Mouse (Mus musculus) splenic B cell, adult 2 months (primary cell): ENCODE results near the gene Ldlrad3.

ENCODE experiments used
- DNase-seq: peaks from one replicate; pipeline ENCODE4 v3.0.0-alpha.2; 2011; ENCODE audit warnings: low read depth, low spot score
- H3K27me3 ChIP-seq: 2 replicates; pipeline ENCODE4 v1.6.1; 2012; ENCODE audit warnings: mild to moderate bottlenecking, low read length, moderate library complexity, mixed read lengths; ENCODE audit not compliant: control insufficient read depth, poor library complexity, insufficient read depth, severe bottlenecking
- H3K36me3 ChIP-seq: 2 replicates; pipeline ENCODE4 v1.6.1; 2012; ENCODE audit warnings: mild to moderate bottlenecking, low read length, moderate library complexity, mixed read lengths; ENCODE audit not compliant: control insufficient read depth, poor library complexity, insufficient read depth, severe bottlenecking

The Ldlrad3 gene

DNA sequence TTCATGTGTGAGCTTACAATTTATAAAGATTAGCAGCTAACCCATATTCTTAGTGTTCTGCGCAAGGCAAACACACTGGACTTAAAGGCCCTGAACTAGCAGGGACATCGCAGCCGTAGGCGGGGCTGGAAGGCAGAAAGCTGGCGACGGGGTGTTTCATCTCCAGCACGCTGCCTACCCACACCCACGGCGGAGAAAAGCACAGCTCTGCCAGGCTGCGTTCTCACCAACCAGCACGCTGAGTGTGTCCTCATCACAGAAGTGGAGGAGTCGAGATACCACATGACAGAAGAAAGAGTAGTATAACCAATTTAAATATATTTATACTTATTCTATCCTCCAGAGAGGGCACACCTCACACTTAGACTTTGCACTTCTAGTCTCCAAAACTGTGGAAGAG is 82.2 kb downstream of the Ldlrad3 start:
- Histone ChIP-seq H3K36me3 (no peaks in the 10 kb centered on the region), H3K27me3 (no peaks in the 10 kb centered on the region)
- no peak for DNase-seq

DNA sequence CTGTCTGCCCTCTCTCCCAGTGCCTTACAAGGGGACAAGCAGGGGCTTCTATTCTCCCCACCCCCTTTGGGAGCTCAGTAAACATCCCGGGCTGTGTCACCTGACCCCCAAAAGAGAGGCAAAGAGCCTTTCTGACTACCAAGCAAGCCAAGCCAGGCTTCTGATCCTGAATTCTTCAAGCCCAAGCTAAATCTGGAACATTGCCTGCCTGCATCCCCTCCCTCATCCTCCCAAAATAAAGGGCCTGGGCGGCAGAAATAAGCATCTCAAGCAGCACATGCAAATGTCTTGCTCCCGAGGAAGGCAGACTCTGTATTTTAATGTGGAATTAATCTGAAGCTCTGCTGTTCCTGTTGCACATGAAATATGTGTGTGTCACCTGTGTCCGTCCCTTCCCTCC is 85.7 kb downstream of the Ldlrad3 start:
- H3K27me3 ChIP-seq: no peaks in the 10 kb centered on the region
- DNase-seq: no peak
- H3K36me3 ChIP-seq: no peaks in the 10 kb centered on the region

DNA sequence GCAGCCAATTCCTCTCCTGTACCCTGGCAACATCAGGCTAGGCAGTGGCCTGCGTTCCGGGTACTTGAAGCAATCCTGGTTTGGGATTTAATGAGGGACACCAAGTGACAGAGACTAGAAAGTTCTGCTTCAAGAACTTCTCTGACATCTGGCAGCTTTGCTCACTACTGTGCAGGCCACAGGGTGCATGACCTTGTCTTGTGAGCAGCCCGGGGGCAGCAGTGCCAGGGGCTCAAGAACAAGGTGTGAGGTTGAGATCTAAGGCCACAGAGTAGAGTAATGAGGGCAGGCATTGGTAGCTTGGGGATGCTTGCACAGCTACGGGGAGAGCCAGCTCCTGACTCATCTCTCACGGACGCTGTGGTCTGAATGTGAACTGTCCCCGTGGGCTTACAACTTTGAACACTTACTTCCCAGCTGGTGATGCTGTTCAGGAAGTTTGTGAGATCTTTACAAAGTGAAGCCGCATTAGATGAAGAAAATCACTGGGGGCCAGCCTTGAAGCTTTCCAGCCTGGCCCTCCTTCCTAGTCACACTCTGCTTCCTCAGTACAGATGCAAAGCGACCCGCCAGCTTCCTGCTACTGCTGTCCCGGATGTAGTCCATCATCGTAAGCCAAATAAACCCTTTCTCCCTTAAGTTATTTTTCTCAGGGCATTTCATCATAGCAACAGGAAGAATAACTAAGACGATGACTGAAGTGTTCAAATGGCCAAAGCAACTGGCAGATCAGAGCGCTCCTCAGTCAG is 86.3 kb downstream of the Ldlrad3 start:
- H3K36me3 ChIP-seq: no peaks in the 10 kb centered on the region
- no peak for DNase-seq
- no peaks in the 10 kb centered on the region for H3K27me3 ChIP-seq

DNA sequence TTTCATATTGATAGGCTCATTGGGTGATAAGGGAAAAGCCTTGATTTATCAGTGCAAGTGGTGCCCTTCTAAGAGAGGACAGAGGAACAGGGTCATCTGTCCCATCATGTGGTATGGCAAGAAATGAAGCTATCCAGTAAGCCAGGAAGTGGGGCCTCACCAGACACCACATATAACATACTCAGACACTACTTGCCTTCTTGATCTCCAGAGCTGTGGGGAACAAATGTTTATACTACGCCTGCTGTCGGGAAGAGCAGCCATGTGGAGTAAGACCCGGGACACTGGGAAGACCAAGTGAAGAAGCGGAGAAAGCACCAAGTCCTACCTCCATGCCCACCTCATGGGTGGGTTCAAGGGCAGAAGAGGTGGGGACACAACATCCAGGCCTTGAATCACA is 86.9 kb downstream of the Ldlrad3 start:
- no peak for DNase-seq
- no peaks in the 10 kb centered on the region for H3K36me3 ChIP-seq
- no peaks in the 10 kb centered on the region for H3K27me3 ChIP-seq

DNA sequence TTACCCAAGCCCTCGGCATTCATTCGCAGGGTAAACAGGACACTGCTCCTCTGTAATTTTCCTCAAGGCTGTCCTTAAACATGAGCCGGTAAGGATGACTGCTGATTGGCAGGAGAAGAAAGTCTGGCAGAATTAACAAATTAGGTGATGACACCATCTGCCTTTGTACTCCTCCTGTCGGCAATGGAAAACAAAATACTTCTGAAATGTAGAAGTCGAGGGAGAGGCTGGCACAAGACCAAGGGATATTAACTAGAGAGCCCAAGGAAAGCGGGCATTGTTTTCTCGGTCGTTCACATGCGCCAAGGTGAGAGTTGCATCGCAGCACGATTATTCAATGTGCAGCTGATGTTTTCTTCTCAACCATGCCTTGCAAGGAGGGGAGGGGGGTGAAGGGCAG is 91.4 kb downstream of the Ldlrad3 start:
- no peak for DNase-seq
- Histone ChIP-seq H3K27me3 (no peaks in the 10 kb centered on the region), H3K36me3 (no peaks in the 10 kb centered on the region)

DNA sequence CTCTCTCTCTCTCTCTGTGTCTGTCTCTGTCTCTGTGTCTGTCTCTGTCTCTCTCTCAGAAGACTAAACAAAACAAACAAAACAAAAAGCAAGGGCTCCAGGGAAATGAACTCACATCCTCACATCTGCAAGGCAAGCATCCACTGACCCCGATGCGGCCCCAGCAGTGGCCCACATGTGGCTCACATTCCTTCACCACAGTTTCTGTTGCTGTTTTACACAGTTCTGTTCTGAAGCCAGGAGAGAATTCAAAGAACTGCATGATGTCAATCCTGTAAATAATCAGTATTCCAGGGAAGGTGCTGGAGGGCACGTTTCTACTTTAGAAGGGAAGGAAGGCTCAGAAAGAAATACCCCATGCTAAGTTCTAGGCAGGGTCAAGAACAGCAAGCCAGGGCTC is 91.9 kb downstream of the Ldlrad3 start:
- no peak for DNase-seq
- Histone ChIP-seq H3K36me3 (no peaks in the 10 kb centered on the region), H3K27me3 (no peaks in the 10 kb centered on the region)

DNA sequence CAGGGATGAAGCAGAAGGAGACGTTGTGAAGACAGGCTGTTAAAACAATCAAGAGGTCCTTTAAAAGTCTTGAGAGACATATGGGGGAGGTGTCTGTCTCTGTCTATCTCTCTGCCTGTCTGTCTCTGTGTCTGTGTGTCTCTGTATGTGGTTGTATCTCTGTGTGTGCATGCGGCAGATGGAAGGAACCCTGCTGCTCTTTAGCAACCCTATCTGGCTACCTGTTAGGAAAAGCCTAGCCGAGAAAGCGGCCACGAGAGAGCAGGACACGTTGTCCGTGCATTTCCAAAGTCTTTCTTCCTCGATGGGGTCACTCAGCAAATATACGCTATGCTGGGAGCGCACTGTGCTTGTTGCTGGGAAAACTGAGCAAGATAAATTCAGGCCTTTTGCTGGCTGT is 93.6 kb downstream of the Ldlrad3 start:
- H3K36me3 ChIP-seq: no peaks in the 10 kb centered on the region
- no peak for DNase-seq
- no peaks in the 10 kb centered on the region for H3K27me3 ChIP-seq

DNA sequence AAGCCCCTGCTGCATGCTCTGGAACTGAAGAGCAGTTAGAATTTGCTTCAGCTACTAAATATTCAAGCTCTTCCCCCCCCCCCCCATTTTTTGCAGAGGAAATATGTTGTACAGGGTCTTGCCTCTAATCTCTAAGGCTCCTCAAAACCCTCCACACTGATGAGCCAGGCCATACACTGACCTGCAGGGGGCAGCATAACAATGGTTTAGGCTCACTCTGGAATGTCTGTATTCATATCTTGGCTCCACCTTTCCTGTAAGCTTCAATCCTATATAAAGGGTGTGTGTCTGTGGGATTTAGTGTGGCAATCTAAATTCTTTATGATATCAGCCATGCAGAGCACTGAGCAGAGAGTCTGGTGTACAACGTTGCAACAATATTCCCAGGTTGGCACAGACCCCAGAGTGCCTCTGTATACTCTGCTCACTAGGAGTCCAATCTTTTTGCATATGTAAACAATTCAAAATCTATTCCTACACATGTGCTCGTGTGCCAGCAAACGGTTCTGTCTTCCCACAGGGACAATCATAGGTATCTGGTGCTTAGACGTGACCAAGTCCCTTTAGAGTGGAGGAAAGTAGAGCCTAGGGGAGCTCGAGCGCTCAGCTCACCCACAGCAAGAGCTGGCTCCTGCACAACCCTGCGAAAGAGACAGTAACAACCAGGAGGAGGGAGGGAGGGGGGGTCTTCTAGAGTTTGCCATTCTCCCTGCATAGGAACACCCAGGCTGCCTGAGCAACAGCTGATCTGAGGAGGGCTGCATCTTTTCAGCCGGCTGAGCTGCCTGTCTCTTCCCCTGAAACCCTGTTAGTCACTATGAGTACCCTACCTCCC is 94.5 kb downstream of the Ldlrad3 start:
- DNase-seq: peak; percentile 76
- Histone ChIP-seq H3K27me3 (no peaks in the 10 kb centered on the region), H3K36me3 (no peaks in the 10 kb centered on the region)

DNA sequence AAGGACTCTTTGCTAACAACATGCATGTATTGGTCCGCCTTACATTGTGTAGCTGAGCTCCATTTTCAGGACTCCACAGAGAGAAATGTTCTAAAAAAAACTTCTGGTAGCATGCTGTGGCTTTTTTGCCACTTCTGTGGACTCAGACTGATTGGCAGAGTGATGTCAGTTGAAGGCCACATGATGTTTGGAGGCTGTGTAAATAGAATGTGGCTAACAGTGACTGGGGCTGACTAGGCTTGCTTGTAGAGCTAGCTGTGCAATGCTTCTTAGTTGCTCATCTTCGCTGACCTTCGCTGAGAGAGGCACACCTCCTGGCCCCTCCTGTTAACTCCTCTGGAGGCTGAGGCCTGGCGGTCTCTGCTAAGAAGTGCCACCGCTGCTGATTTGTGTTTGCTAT is 98.4 kb downstream of the Ldlrad3 start:
- Histone ChIP-seq H3K27me3 (no peaks in the 10 kb centered on the region), H3K36me3 (no peaks in the 10 kb centered on the region)
- no peak for DNase-seq

DNA sequence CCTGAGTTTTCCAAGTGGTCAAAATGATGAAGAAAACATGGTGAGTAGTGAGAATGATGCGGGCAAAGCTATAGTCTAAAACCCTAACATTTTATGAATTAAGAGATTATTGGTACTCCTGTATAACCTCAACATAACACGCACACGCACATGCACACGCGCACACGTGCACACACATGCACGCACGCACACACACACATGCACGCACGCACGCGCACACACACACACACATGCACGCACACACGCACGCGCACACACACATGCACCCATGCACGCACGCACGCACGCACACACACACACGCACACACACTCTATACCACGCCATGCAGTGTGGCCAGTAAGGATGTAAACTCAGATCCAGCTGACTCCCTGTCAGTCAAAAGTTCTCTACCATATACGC is 99.6 kb downstream of the Ldlrad3 start:
- DNase-seq: no peak
- no peaks in the 10 kb centered on the region for H3K36me3 ChIP-seq
- H3K27me3 ChIP-seq: no peaks in the 10 kb centered on the region

DNA sequence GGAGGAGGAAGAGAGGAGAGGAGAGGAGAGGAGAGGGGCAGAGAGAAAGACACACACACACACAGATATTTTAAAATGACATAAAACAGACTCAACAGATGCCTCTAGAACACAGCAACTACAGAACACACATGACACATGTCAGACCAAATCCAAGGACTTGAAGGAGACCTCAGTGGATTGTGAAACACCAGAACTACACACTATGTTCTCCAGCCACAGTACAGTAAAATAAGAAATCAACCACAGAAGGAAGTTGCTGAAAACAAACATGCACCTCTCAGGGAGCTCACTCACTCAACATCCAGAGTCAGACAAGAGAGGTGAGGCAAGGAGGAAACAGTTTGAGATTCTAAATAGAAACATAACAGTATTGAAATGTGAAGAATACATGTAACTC is 103.4 kb downstream of the Ldlrad3 start:
- no peak for DNase-seq
- Histone ChIP-seq H3K27me3 (no peaks in the 10 kb centered on the region), H3K36me3 (no peaks in the 10 kb centered on the region)

DNA sequence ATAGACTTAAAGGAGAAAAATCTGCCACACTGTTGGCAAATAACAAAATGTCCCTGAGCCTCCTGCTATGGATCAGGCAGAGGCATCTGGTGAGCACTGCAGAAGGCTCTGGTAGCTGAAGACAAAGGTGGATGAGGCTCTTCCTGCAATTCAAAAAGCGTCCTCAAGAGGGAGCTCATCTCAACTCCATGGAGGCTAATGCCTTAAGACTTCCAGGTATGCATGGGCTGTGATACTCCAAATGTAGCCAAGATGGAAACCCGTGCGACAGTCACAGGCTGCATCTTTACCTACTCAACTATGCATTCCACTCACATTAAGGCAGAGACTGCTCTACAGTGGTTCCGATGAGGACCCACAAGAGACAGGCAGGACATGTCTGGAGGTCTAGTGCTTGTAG is 108.6 kb downstream of the Ldlrad3 start:
- Histone ChIP-seq H3K27me3 (no peaks in the 10 kb centered on the region), H3K36me3 (no peaks in the 10 kb centered on the region)
- DNase-seq: peak; percentile 78

DNA sequence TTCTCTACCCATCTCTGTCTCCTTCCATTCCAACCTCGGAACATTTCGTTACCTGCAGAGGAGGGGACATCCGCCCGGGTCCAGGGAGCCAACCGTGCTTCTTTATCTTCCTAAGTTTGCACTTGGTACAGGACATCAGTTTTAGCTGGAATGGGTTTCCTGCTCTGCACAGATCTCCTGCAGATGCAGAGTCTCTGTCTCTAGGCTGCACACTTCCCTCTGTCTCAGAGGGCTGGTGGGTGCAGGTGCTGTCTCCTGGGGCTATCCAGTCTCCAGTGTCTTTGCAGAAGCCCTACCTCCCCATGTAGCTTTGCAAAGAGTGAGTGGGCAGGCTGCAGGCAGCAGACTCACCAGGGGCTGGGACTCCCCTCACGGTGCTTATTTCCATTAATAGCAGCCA is 109.9 kb downstream of the Ldlrad3 start:
- Histone ChIP-seq H3K36me3 (no peaks in the 10 kb centered on the region), H3K27me3 (no peaks in the 10 kb centered on the region)
- no peak for DNase-seq

DNA sequence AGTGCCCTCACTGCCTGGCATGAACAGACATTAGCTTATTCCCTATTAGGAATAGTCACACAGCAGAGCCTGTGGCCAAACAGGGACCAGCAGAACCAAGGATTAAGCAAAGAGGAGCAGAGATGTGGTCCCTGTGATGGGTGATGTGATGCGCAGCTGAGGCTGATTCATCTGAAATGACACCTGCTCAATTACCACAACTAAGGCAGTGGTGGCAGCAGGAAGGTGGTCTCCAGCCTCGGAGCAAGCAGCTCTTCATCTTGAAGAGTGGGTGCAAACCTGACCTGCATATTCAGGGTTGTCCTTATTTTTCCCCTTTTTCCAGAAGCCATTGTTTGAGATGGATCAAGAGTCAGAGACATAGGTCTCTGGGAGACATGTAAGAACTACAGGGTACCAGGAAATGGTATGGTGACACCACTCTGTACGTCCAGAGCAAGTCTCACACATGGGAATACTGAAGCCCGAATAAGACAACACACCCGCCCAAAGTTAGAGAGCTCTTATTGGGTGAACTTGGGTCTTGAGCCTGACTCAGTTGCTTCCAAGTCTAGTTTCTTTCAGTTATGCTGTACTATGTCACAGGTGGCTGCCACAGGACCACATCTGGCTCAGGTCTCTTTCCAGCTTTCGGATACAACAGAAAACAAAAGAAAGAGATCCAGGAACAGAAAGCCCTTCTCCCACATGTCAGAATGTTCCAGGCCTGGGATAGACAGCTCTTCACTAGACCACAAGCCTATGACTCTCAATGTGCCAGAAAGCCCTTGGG is 112.7 kb downstream of the Ldlrad3 start:
- H3K36me3 ChIP-seq: no peaks in the 10 kb centered on the region
- no peaks in the 10 kb centered on the region for H3K27me3 ChIP-seq
- DNase-seq: no peak

DNA sequence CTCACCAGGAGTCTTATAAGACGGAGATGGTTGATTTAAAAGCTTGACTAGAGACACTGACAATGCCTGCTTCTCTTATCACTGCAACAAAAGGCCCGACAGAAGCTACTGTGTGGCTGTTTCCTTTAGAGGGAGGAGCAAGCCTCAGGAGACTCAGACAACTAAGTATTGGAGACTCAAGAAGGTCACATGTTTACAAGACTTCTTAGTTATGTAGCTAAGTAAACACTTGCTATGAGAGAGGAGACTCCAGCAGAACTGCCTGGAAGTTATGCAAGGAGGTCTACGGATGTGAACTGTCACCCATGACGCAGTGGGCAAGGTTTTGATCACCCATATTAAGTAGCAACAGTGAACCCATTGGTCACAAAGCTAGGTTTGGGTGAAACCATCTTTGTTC is 113.3 kb downstream of the Ldlrad3 start:
- Histone ChIP-seq H3K36me3 (no peaks in the 10 kb centered on the region), H3K27me3 (no peaks in the 10 kb centered on the region)
- no peak for DNase-seq
